Mouse (Mus musculus) stomach, postnatal 0 days (tissue): ENCODE data around the gene Fgf4.

Source experiments
- CTCF ChIP-seq: IDR thresholded peaks from 2 replicates; pipeline ENCODE4 v1.5.1; 2016; ENCODE audit warnings: antibody characterized with exemption, low read depth, mild to moderate bottlenecking, moderate library complexity
- EP300 ChIP-seq: optimal IDR thresholded peaks from 2 replicates; pipeline ENCODE3; 2016; ENCODE audit warnings: antibody characterized with exemption

DNA sequence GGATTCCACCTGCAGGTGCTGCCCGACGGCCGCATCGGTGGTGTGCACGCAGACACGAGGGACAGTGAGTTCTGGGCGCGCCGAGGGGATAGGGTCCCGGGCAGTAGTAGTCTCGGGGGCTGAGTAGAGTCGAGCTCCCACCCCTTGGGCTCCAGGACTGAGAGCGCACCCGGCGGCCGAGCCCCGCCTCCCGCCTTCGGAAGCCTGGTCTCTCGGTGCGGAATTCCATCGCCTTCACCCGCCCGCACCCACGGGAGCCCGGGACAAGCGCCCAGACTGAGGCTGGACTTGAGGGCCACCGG, 14.6 kb downstream of the Fgf4 start:
- no peak for TF ChIP-seq CTCF
- no peak for TF ChIP-seq EP300
